In genomic region chr7:43883547-43883946, GRCm38 (mm10) we compare ENCODE assay signal across 9 mouse cellular contexts. TPM values are rescaled to one million over a fixed set of nuclear protein-coding genes. Genes with fewer than 3 reads are reported as not detected.
DNase-seq lines count a peak whose midpoint lies in the region; ATAC-seq and TF ChIP-seq lines count a peak whose summit lies in the region.
"Had no signal": no experiment of that assay in that cellular context is flagged by ENCODE, and none has a peak within 500 bp of the region (broad histone marks: within the 10 kb centered on the region; RNA-seq: fewer than 3 reads in every experiment).

No protein-coding gene starts in this region.

- H3K36me3 ChIP-seq in forebrain, embryonic 15.5 days = no peaks in the 10 kb centered on the region
- H3K36me3 ChIP-seq: liver, embryonic 13.5 days had no signal

- 0 out of 2 replicates have a peak, but pooled peaks cover 2% of the 10 kb centered on the region for H3K4me1 ChIP-seq in forebrain, embryonic 15.5 days
- H3K4me1 ChIP-seq: liver, embryonic 13.5 days had no signal

- H3K9me3 ChIP-seq in forebrain, embryonic 15.5 days = no peaks in the 10 kb centered on the region
- H3K9me3 ChIP-seq: liver, embryonic 13.5 days had no signal

- WGBS in forebrain, embryonic 15.5 days = 8% methylated on average over 14 of the region's 14 CpGs

- H3K27me3 ChIP-seq in forebrain, embryonic 15.5 days = no peaks in the 10 kb centered on the region

- peak; percentile 41 to 62 for DNase-seq in cerebellum, postnatal 14 days
- DNase-seq in cerebellum, adult 9-10 months = no peak
- peak; percentile 56 for DNase-seq in adrenal gland, postnatal 25 days
- peak; percentile 23 to 36 for DNase-seq in heart, postnatal 36 days
- DNase-seq in layer of hippocampus, adult 2 months (ENCODE audit: low spot score in 2 of 2) = peak; percentile 29 to 56
- peak; percentile 31 to 54 for DNase-seq in lung, postnatal 4 days
- peak; percentile 34 for DNase-seq in right cerebral cortex, postnatal 4 days
- DNase-seq: liver, embryonic 13.5 days had no signal

- no peak overlapping the region for H3K27ac ChIP-seq in forebrain, embryonic 15.5 days (replicated peaks)
- no peak overlapping the region for H3K27ac ChIP-seq in layer of hippocampus, adult 2 months
- H3K27ac ChIP-seq: liver, embryonic 13.5 days had no signal

- TF ChIP-seq CTCF in layer of hippocampus, adult 2 months (conservative IDR thresholded peaks at IDR 0.05) = peak; percentile 90

- no peak overlapping the region for H3K4me3 ChIP-seq in forebrain, embryonic 15.5 days
- peak overlapping the region; percentile 30 for H3K4me3 ChIP-seq in layer of hippocampus, adult 2 months
- H3K4me3 ChIP-seq: liver, embryonic 13.5 days had no signal

- H3K9ac ChIP-seq in forebrain, embryonic 15.5 days (replicated peaks) = no peak overlapping the region
- H3K9ac ChIP-seq: liver, embryonic 13.5 days had no signal

- H3K4me2 ChIP-seq in forebrain, embryonic 15.5 days (replicated peaks) = peak overlapping the region; percentile 37
- H3K4me2 ChIP-seq: liver, embryonic 13.5 days had no signal

- intact Hi-C loops in heart, postnatal 36 days (cut with DNase I) = no loop called here

- peak; percentile 35; the same call in 1 of the 2 replicates for ATAC-seq in forebrain, embryonic 15.5 days (replicated peaks)

RNA-seq across cellular contexts. Expression of gene Klk4, which starts 2.6 kb away (rescaled TPM):
- total RNA-seq in adrenal gland, postnatal 25 days (2021) = not detected in 2 replicates
- polyA plus RNA-seq in forebrain, embryonic 15.5 days (2015; fragmentation: Nextera tagmentation; extraction: Ambion mirVana) = 0.24 and 0.59 TPM in 2 replicates
- not detected for total RNA-seq in heart, postnatal 36 days (2021)
- total RNA-seq in layer of hippocampus, adult 2 months (2021) = not detected
- polyA plus RNA-seq: liver, embryonic 13.5 days had no signal

RNA-seq across cellular contexts. Expression of gene Klk5, which starts 41.8 kb away (rescaled TPM):
- not detected in 2 replicates for total RNA-seq in adrenal gland, postnatal 25 days (2021)
- polyA plus RNA-seq in forebrain, embryonic 15.5 days (2015; fragmentation: Nextera tagmentation; extraction: Ambion mirVana) = not detected in 2 replicates
- total RNA-seq in heart, postnatal 36 days (2021) = not detected
- not detected for total RNA-seq in layer of hippocampus, adult 2 months (2021)
- polyA plus RNA-seq: liver, embryonic 13.5 days had no signal

RNA-seq across cellular contexts. Expression of gene Klk15, which starts 50.0 kb away (rescaled TPM):
- not detected in 2 replicates for total RNA-seq in adrenal gland, postnatal 25 days (2021)
- polyA plus RNA-seq in forebrain, embryonic 15.5 days (2015; fragmentation: Nextera tagmentation; extraction: Ambion mirVana) = not detected in 2 replicates
- total RNA-seq in heart, postnatal 36 days (2021) = not detected
- not detected for total RNA-seq in layer of hippocampus, adult 2 months (2021)
- polyA plus RNA-seq: liver, embryonic 13.5 days had no signal

RNA-seq across cellular contexts. Expression of gene Klk6, which starts 59.2 kb away (rescaled TPM):
- not detected in 2 replicates for total RNA-seq in adrenal gland, postnatal 25 days (2021)
- not detected in 2 replicates for polyA plus RNA-seq in forebrain, embryonic 15.5 days (2015; fragmentation: Nextera tagmentation; extraction: Ambion mirVana)
- not detected for total RNA-seq in heart, postnatal 36 days (2021)
- under 1 TPM in 1 of 2 experiments, not detected in 1; 0.87 TPM for total RNA-seq in layer of hippocampus, adult 2 months (2021)
- polyA plus RNA-seq: liver, embryonic 13.5 days had no signal
